ENCODE assay signal across 20 mouse cellular contexts in genomic region chr5:127612397-127612796, GRCm38 (mm10). TPM values are rescaled to one million over a fixed set of nuclear protein-coding genes. Genes with fewer than 3 reads are reported as not detected.
DNase-seq lines count a peak whose midpoint lies in the region; ATAC-seq and TF ChIP-seq lines count a peak whose summit lies in the region.
"Had no signal": no experiment of that assay in that cellular context is flagged by ENCODE, and none has a peak within 500 bp of the region (broad histone marks: within the 10 kb centered on the region; RNA-seq: fewer than 3 reads in every experiment).

No protein-coding gene starts in this region.

- WGBS in heart, embryonic 11.5 days (ENCODE audit: insufficient replicate concordance), result 95% methylated on average over 6 of the region's 6 CpGs
- 86% methylated on average over 6 of the region's 6 CpGs for WGBS in liver, postnatal 0 days (ENCODE audit: insufficient replicate concordance)
- WGBS in liver, embryonic 11.5 days, result 96% methylated on average over 6 of the region's 6 CpGs

- H3K36me3 ChIP-seq in heart, embryonic 11.5 days (ENCODE audit: control insufficient read depth, insufficient read depth, low read length), result 0 out of 2 replicates have a peak, but pooled peaks cover 2% of the 10 kb centered on the region
- peaks cover 13% of the 10 kb centered on the region for H3K36me3 ChIP-seq in liver, postnatal 0 days (replicated peaks; ENCODE audit: insufficient read depth, low read length)
- peaks cover 7% of the 10 kb centered on the region; the same call in 1 of the 2 replicates for H3K36me3 ChIP-seq in liver, embryonic 11.5 days (ENCODE audit: control insufficient read depth, insufficient read depth, low read length)

- H3K27me3 ChIP-seq in heart, embryonic 11.5 days (ENCODE audit: control insufficient read depth, insufficient read depth, low read length), result no peaks in the 10 kb centered on the region
- H3K27me3 ChIP-seq in liver, postnatal 0 days (ENCODE audit: insufficient read depth, low read length), result no peaks in the 10 kb centered on the region
- H3K27me3 ChIP-seq in liver, embryonic 11.5 days (replicated peaks; ENCODE audit: control insufficient read depth, insufficient read depth, low read length), result no peaks in the 10 kb centered on the region
- H3K27me3 ChIP-seq: embryonic facial prominence, embryonic 15.5 days; heart, embryonic 13.5 days; hindbrain, embryonic 15.5 days had no signal

- peaks cover 48% of the 10 kb centered on the region for H3K4me1 ChIP-seq in heart, embryonic 11.5 days (ENCODE audit: control insufficient read depth, insufficient read depth, low read length)
- peaks cover 64% of the 10 kb centered on the region for H3K4me1 ChIP-seq in liver, postnatal 0 days (ENCODE audit: insufficient read depth)
- H3K4me1 ChIP-seq in liver, embryonic 11.5 days (replicated peaks; ENCODE audit: control insufficient read depth, insufficient read depth, low read length), result peaks cover 18% of the 10 kb centered on the region
- peaks cover 25% of the 10 kb centered on the region for H3K4me1 ChIP-seq in cortical plate, adult 2 months (ENCODE audit: control insufficient read depth, insufficient read depth, low read length)

- H3K27ac ChIP-seq in heart, embryonic 11.5 days (ENCODE audit: low read depth, low read length), result no peak overlapping the region
- H3K27ac ChIP-seq in liver, postnatal 0 days (ENCODE audit: low read depth), result peak overlapping the region; percentile 91
- no peak overlapping the region for H3K27ac ChIP-seq in liver, embryonic 11.5 days (ENCODE audit: low read depth, low read length)
- H3K27ac ChIP-seq in cortical plate, adult 2 months (ENCODE audit: insufficient read depth, low read length), result peak overlapping the region; percentile 70; the same call in 1 of the 2 replicates
- H3K27ac ChIP-seq: embryonic facial prominence, embryonic 15.5 days; forebrain, embryonic 10.5 days; hindbrain, embryonic 15.5 days had no signal

- H3K9me3 ChIP-seq in heart, embryonic 11.5 days (replicated peaks; ENCODE audit: control insufficient read depth, low read length), result no peaks in the 10 kb centered on the region
- H3K9me3 ChIP-seq in liver, postnatal 0 days (ENCODE audit: low read length), result no peaks in the 10 kb centered on the region
- no peaks in the 10 kb centered on the region for H3K9me3 ChIP-seq in liver, embryonic 11.5 days (ENCODE audit: control insufficient read depth, low read length)
- H3K9me3 ChIP-seq: embryonic facial prominence, embryonic 15.5 days; forebrain, embryonic 10.5 days; heart, embryonic 13.5 days; hindbrain, embryonic 15.5 days had no signal

- TF ChIP-seq POLR2A in cortical plate, adult 2 months (IDR thresholded peaks at IDR 0.05; ENCODE audit: extremely low read depth, insufficient read depth, low read length), result no peak

- H3K4me2 ChIP-seq in heart, embryonic 11.5 days, result no peak overlapping the region
- H3K4me2 ChIP-seq in liver, postnatal 0 days (ENCODE audit: low read depth, low read length), result 0 out of 2 replicates have a peak overlapping the region, but pooled peaks have one; percentile 49
- H3K4me2 ChIP-seq in liver, embryonic 11.5 days, result no peak overlapping the region
- H3K4me2 ChIP-seq: embryonic facial prominence, embryonic 15.5 days; hindbrain, embryonic 15.5 days had no signal

- peak; percentile 83 for DNase-seq in heart, adult 11 months
- DNase-seq in liver, postnatal 0 days, result no peak
- no peak for DNase-seq in liver, embryonic 11.5 days (ENCODE audit: low spot score)
- peak; percentile 55 for DNase-seq in A20 (ENCODE audit: low read depth, low spot score)
- DNase-seq in kidney, postnatal 10 days, result no peak
- DNase-seq: adrenal gland, adult 2 months; adrenal gland, postnatal 25 days; cerebellum, adult 2 months; cerebellum, postnatal 10 days; embryo, embryonic 11 days; heart, postnatal 36 days had no signal

- no peak for ATAC-seq in heart, embryonic 11.5 days (replicated peaks; ENCODE audit: insufficient number of reproducible peaks, low FRiP score, low TSS enrichment)
- ATAC-seq in liver, postnatal 0 days, result no peak
- no peak for ATAC-seq in liver, embryonic 11.5 days (replicated peaks; ENCODE audit: low FRiP score)
- ATAC-seq: forebrain, embryonic 14.5 days had no signal

- H3K4me3 ChIP-seq in heart, embryonic 11.5 days (ENCODE audit: low read depth, low read length), result no peak overlapping the region
- H3K4me3 ChIP-seq in liver, postnatal 0 days (ENCODE audit: low read depth, low read length), result no peak overlapping the region
- H3K4me3 ChIP-seq in liver, embryonic 11.5 days (ENCODE audit: low read depth, low read length), result no peak overlapping the region
- no peak overlapping the region for H3K4me3 ChIP-seq in cortical plate, adult 2 months (ENCODE audit: insufficient read depth, low read length)
- H3K4me3 ChIP-seq: embryonic facial prominence, embryonic 15.5 days; erythroblast, embryonic 14.5 days; forebrain, embryonic 10.5 days; heart, embryonic 13.5 days; hindbrain, embryonic 15.5 days had no signal

- H3K9ac ChIP-seq in heart, embryonic 11.5 days (ENCODE audit: low read depth, low read length), result no peak overlapping the region
- no peak overlapping the region for H3K9ac ChIP-seq in liver, postnatal 0 days (replicated peaks)
- H3K9ac ChIP-seq in liver, embryonic 11.5 days (ENCODE audit: low read depth, low read length), result no peak overlapping the region
- H3K9ac ChIP-seq: embryonic facial prominence, embryonic 15.5 days; hindbrain, embryonic 15.5 days had no signal

- no peak for TF ChIP-seq EP300 in liver, postnatal 0 days (IDR thresholded peaks at IDR 0.05; ENCODE audit: low read depth)

- no peak for TF ChIP-seq CTCF in liver, postnatal 0 days (IDR thresholded peaks at IDR 0.05; ENCODE audit: low read depth)
- TF ChIP-seq CTCF in cortical plate, adult 2 months (IDR thresholded peaks at IDR 0.05; ENCODE audit: extremely low read depth, insufficient read depth, low read length), result no peak

RNA-seq across cellular contexts. Expression of gene Glt1d1, which starts 19.7 kb away (rescaled TPM):
- 0.04 TPM in 1 of 2 replicates, not detected in the other for polyA plus RNA-seq in heart, embryonic 11.5 days (2014; fragmentation: Nextera tagmentation; extraction: Ambion mirVana)
- polyA plus RNA-seq in liver, postnatal 0 days (2015; fragmentation: Nextera tagmentation; extraction: Ambion mirVana), result 2.6 and 2.9 TPM in 2 replicates
- polyA plus RNA-seq in liver, embryonic 11.5 days (2014; fragmentation: Nextera tagmentation; extraction: Ambion mirVana), result 0.10 and 0.67 TPM in 2 replicates
- polyA plus RNA-seq in cortical plate, adult 2 months (2012; rRNA removed), result 20.5 and 20.9 TPM in 2 replicates
- polyA plus RNA-seq: erythroblast, embryonic 14.5 days; heart, embryonic 13.5 days; heart, postnatal 0 days had no signal

RNA-seq across cellular contexts. Expression of gene Slc15a4, which starts 20.3 kb away (rescaled TPM):
- 13.6 and 13.8 TPM in 2 replicates for polyA plus RNA-seq in heart, embryonic 11.5 days (2014; fragmentation: Nextera tagmentation; extraction: Ambion mirVana)
- polyA plus RNA-seq in liver, postnatal 0 days (2015; fragmentation: Nextera tagmentation; extraction: Ambion mirVana), result 10.4 and 11.3 TPM in 2 replicates
- 17.6 and 20.1 TPM in 2 replicates for polyA plus RNA-seq in liver, embryonic 11.5 days (2014; fragmentation: Nextera tagmentation; extraction: Ambion mirVana)
- polyA plus RNA-seq in cortical plate, adult 2 months (2012; rRNA removed), result 21.3 and 32.0 TPM in 2 replicates

Comparison
In these comparisons a context has a peak if more than half of its experiments do, and no peak if none do; other contexts are left out.
1. H3K27ac ChIP-seq: peak in liver, postnatal 0 days (single experiment) and cortical plate, adult 2 months (single experiment); none in heart, embryonic 11.5 days (single experiment) and liver, embryonic 11.5 days (single experiment).
2. DNase-seq: peak in heart, adult 11 months (single experiment) and A20 (single experiment); none in liver, postnatal 0 days (single experiment), liver, embryonic 11.5 days (single experiment) and kidney, postnatal 10 days (single experiment).